Mouse (Mus musculus): ENCODE results near the gene Cpne2. TPM values are rescaled to one million over a fixed set of nuclear protein-coding genes. Genes with fewer than 3 reads are reported as not detected.

Cpne2 gene
- polyA plus RNA-seq, 1 experiment from 2014 or later, result 22.0 TPM

DNA sequence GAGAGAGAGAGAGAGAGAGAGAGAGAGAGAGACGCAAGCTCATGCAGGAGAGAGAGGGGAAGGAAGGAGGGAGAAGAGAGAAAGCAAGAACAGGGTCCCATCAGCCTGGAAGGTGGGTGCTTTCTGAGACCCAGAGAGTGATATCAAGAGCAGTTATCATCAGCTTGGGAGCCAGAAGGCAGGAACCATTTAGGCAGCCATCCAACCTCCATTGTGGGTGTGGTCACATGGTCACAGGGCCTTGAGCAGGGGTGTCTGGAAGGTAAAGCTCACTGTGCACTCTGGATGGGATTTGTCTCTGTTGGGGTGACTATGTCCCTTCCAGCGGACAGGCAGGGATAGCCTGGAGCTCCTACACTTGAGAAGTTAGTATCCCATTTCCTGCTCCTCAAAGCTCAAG, 7.2 kb downstream of the Cpne2 start:
- no peak overlapping the region for H3K4me3 ChIP-seq
- no peak for ATAC-seq (ENCODE audit: low read depth)
- H3K9me3 ChIP-seq, result no peaks in the 10 kb centered on the region
- H3K4me1 ChIP-seq (replicated peaks), result peaks cover 41% of the 10 kb centered on the region
- peaks cover 9% of the 10 kb centered on the region for H3K27me3 ChIP-seq
- no peak overlapping the region for H3K4me2 ChIP-seq
- no peaks in the 10 kb centered on the region for H3K36me3 ChIP-seq
- whole genome bisulfite sequencing, result 94% methylated on average over 2 of the region's 2 CpGs
- H3K27ac ChIP-seq (replicated peaks), result no peak overlapping the region
- no peak overlapping the region for H3K9ac ChIP-seq

DNA sequence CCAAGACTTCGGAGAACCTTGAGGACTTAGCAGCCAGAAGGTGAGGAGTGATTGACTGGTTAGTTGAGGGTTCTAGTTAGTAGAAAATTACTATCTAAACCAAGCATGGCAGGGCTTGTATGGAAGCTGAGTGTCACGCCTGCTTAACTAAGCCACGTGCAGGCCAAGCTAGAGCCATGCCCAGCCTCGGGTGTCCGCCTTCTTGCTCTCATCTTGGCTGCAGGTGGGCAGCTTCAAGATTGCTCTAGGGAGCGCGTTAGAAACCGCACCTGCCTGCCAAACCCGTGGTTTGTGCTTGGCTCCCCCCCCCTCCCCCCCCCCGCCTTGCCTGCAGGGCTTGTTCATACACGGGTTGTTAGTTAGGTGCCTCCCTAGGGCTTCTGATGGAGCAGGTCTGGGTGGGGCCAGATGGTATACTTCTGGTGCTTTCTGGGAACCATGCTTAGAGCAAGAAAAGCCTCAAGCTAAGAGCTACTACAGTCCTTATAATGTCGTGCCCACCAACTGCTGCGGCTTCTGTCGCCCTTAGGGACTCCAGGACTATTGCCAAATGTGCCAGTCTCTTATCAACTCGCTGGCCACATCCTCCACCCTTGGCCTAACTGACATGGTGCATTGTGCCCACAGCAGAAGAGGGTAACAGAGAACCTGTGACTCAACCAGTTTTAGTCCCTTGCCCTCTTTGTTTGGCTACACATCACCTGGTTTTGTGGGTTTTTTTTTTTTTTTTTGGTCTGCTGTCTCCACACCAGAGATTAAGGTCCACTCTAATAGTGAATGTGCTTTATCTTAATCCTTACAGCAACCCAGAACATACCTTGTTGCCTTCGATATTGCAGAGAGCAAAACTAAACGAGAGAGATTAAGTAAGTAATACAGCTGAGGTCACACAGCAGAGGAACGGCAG, 8.4 kb downstream of the Cpne2 start:
- no peaks in the 10 kb centered on the region; the same call in 1 of the 2 replicates for H3K27me3 ChIP-seq
- no peak overlapping the region for H3K9ac ChIP-seq
- no peaks in the 10 kb centered on the region for H3K9me3 ChIP-seq
- 73% methylated on average over 17 of the region's 18 CpGs for WGBS
- H3K4me1 ChIP-seq (replicated peaks), result peaks cover 33% of the 10 kb centered on the region; the same call in 1 of the 2 replicates
- H3K27ac ChIP-seq (replicated peaks), result no peak overlapping the region
- H3K4me2 ChIP-seq, result no peak overlapping the region
- H3K36me3 ChIP-seq, result no peaks in the 10 kb centered on the region
- ATAC-seq (ENCODE audit: low read depth), result no peak
- H3K4me3 ChIP-seq, result no peak overlapping the region

DNA sequence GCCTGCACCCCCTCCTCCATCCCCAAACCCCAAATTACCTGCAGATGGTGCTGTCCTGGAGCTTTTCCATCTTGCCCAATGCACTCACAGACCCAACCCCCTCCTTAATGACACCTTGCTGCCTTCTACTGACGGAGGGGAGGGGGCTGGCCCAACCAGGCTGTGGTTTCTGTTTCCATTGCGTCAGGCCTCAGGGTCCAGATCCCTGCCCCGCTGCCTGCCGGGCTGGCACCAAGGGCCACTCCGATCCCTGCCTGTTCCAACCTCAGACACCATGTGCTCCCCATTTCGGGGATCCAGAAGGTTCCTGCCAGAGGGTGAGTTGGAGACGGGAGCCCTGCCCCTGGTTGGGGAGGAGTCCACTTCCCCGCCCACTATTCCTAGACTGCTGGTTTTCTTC, 11.2 kb downstream of the Cpne2 start:
- Histone ChIP-seq H3K27me3 (no peaks in the 10 kb centered on the region), H3K9me3 (no peaks in the 10 kb centered on the region), H3K4me1 (replicated peaks) (peaks cover 25% of the 10 kb centered on the region; the same call in 1 of the 2 replicates), H3K4me2 (no peak overlapping the region), H3K4me3 (no peak overlapping the region), H3K27ac (replicated peaks) (no peak overlapping the region), H3K9ac (no peak overlapping the region), H3K36me3 (no peaks in the 10 kb centered on the region)
- ATAC-seq (ENCODE audit: low read depth), result no peak; the same call in 1 of the 2 replicates
- WGBS, result 62% methylated on average over 8 of the region's 8 CpGs

DNA sequence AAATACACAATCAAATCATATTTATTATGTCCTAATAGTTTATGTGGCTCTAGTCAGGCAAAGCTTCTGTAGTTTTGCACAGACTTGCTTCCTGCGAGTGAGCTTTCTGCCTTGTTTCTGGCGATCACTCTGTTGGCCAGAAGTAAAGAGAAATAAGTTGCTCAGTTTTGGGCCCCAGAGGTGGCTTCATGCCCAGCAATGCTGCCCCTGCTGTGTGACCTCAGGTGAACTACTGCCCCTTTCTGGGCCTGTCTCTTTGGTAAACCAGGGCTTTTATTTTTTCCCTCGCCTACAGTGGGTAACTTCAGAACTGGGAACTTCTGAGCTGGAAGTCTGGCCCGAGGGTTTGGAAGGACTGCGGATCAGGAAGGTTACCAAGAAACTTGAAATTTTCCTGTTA, 16.3 kb downstream of the Cpne2 start:
- Histone ChIP-seq H3K4me1 (replicated peaks) (peaks cover 44% of the 10 kb centered on the region), H3K27me3 (peaks cover 4% of the 10 kb centered on the region; the same call in 1 of the 2 replicates), H3K4me3 (no peak overlapping the region), H3K36me3 (no peaks in the 10 kb centered on the region), H3K27ac (replicated peaks) (0 out of 2 replicates have a peak overlapping the region, but pooled peaks have one; percentile 18), H3K9ac (no peak overlapping the region), H3K9me3 (no peaks in the 10 kb centered on the region), H3K4me2 (no peak overlapping the region)
- ATAC-seq (ENCODE audit: low read depth), result no peak
- 80% methylated on average over 5 of the region's 5 CpGs for WGBS

DNA sequence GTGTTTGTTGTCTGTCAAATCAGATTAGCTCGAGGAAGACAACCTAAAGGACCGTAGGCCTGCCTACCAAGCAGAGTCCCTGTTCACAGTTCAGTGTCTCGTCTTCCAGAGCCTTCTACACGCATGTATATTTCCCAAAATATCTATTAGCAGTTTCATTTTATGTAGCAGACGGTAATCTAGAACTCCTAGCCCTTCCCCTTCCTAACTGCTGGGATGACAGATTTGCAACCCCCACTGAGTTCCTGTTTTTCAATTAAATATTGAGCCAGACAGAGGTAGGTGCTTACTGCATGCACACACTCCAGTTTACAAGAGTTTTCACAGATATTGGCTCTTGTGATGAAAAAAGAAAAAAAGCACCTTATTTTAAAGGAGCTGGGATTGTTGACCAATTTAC, 16.7 kb downstream of the Cpne2 start:
- peak overlapping the region; percentile 18; the same call in 1 of the 2 replicates for H3K27ac ChIP-seq (replicated peaks)
- WGBS, result 66% methylated on average over 5 of the region's 5 CpGs
- H3K9ac ChIP-seq, result no peak overlapping the region
- no peak overlapping the region for H3K4me2 ChIP-seq
- no peaks in the 10 kb centered on the region for H3K36me3 ChIP-seq
- ATAC-seq (ENCODE audit: low read depth), result no peak
- H3K4me3 ChIP-seq, result no peak overlapping the region
- peaks cover 4% of the 10 kb centered on the region; the same call in 1 of the 2 replicates for H3K27me3 ChIP-seq
- peaks cover 44% of the 10 kb centered on the region for H3K4me1 ChIP-seq (replicated peaks)
- no peaks in the 10 kb centered on the region for H3K9me3 ChIP-seq

DNA sequence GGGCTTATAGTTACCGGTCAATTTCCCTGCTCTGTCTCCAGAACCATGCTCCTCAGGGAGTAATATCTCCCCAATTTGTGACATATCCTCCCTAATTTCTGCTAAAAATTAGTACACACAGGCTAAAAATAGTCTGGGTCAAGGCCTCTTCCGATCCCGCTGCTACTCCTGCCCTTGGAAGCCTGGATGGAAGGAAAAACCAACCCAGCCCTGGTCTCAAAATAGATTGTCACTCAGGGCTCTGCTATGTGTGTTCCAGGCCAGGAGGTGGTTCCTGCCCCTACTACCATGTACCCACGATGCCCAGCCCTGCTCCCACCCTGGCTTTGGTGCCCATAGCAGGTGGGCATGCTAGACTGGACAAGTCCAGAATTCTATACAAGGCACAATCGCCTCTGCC, 17.2 kb downstream of the Cpne2 start:
- Histone ChIP-seq H3K4me3 (no peak overlapping the region), H3K4me2 (no peak overlapping the region), H3K27ac (replicated peaks) (0 out of 2 replicates have a peak overlapping the region, but pooled peaks have one; percentile 18), H3K9me3 (no peaks in the 10 kb centered on the region), H3K27me3 (peaks cover 4% of the 10 kb centered on the region; the same call in 1 of the 2 replicates), H3K4me1 (replicated peaks) (peaks cover 44% of the 10 kb centered on the region), H3K9ac (no peak overlapping the region), H3K36me3 (no peaks in the 10 kb centered on the region)
- 84% methylated on average over 5 of the region's 5 CpGs for WGBS
- no peak for ATAC-seq (ENCODE audit: low read depth)

DNA sequence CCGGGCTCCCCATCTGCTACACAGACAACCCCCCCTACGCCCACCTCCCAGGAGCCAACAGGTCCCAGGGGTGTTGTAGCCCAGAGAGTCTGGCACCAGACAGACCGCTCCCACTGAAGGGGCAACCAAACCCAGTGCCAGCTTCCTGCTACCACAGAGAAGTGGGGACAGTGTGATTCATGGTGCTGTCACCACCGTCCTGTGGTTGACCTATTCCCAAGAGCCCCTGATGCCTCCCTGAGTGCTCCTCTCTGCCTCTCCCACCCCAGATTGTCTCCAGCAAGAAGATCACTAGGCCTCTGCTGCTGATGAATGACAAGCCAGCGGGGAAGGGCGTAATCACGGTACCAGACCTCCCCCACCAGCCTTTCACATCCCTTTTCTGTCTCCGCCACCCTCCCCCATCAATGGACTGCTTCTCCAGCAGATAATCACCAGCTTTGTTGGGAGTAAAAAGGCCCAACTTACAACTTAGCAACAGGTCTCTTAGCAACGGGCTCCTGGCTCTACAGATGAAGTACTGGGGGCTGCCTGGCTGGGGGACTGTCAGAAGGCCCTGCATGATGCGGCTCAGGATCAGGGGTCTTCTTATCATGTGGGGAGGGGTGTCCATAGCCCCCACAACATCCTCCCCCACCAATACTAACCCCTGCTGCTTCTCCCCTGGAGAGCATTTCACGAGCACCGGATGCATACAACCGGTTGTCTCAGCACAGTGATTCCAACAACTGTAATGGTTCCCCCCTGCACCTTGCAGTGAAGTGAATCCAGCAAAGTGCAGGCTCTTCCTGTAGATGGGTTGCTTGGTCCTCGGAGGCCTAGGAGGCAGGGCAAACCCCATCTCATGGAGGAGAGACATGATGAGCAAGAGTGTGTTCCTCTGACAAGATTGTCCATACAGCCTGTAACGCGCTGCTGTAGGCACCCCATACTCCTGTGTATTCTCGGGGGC, 19.0 kb downstream of the Cpne2 start:
- Histone ChIP-seq H3K9me3 (no peaks in the 10 kb centered on the region), H3K27ac (replicated peaks) (peak overlapping the region; percentile 79), H3K4me2 (no peak overlapping the region), H3K27me3 (peaks cover 4% of the 10 kb centered on the region; the same call in 1 of the 2 replicates), H3K9ac (no peak overlapping the region), H3K36me3 (no peaks in the 10 kb centered on the region), H3K4me3 (no peak overlapping the region), H3K4me1 (replicated peaks) (peaks cover 40% of the 10 kb centered on the region)
- ATAC-seq (ENCODE audit: low read depth), result peak; percentile 91
- 27% methylated on average over 17 of the region's 17 CpGs for WGBS

DNA sequence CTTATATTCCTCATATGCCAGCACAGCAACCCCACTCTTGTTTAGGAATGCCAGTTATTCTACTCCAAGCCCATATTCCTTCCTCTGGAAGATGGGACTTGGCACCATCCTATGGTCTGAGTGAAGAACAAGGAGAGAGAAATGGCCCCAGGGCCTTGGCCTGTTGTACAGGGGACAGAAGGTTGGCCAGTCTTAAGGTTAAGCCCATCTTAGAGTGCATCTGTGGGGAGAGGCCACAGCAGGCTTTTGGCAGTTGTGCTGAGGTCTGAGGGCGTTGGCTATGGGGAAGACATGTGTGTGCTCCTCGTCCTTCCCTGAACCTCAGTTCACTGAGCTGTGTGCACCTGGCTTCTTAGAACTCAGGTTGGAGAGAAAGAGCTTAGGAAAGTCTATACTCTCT, 19.9 kb downstream of the Cpne2 start:
- Histone ChIP-seq H3K4me1 (replicated peaks) (peaks cover 40% of the 10 kb centered on the region), H3K27ac (replicated peaks) (0 out of 2 replicates have a peak overlapping the region, but pooled peaks have one; percentile 76), H3K27me3 (peaks cover 4% of the 10 kb centered on the region; the same call in 1 of the 2 replicates), H3K4me3 (no peak overlapping the region), H3K4me2 (no peak overlapping the region), H3K9me3 (no peaks in the 10 kb centered on the region), H3K36me3 (no peaks in the 10 kb centered on the region), H3K9ac (no peak overlapping the region)
- ATAC-seq (ENCODE audit: low read depth), result no peak
- WGBS, result 80% methylated on average over 2 of the region's 2 CpGs

DNA sequence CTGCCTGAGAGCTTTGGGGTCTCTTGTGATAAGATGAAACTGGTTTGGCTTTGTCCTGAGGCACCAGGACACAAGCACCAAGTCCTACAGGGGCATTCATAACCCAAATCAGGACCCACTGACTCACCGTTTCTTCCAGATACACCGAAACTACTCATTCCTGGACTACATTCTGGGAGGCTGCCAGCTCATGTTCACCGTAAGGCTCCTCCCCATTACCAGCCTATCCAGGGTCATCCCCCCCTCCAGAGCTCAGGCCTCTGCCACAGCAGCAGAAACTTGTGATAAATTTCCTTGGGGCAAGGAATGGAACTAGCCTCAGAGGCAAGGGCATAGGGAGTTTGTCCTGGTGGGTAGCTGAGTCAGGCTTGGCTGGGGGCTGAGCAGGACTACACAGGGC, 24.5 kb downstream of the Cpne2 start:
- no peak overlapping the region for H3K27ac ChIP-seq (replicated peaks)
- H3K27me3 ChIP-seq, result peaks cover 4% of the 10 kb centered on the region; the same call in 1 of the 2 replicates
- no peak for ATAC-seq (ENCODE audit: low read depth)
- no peak overlapping the region for H3K4me2 ChIP-seq
- no peaks in the 10 kb centered on the region for H3K36me3 ChIP-seq
- H3K9me3 ChIP-seq, result no peaks in the 10 kb centered on the region
- peaks cover 27% of the 10 kb centered on the region for H3K4me1 ChIP-seq (replicated peaks)
- H3K9ac ChIP-seq, result no peak overlapping the region
- 82% methylated on average over 3 of the region's 3 CpGs for WGBS
- H3K4me3 ChIP-seq, result no peak overlapping the region

DNA sequence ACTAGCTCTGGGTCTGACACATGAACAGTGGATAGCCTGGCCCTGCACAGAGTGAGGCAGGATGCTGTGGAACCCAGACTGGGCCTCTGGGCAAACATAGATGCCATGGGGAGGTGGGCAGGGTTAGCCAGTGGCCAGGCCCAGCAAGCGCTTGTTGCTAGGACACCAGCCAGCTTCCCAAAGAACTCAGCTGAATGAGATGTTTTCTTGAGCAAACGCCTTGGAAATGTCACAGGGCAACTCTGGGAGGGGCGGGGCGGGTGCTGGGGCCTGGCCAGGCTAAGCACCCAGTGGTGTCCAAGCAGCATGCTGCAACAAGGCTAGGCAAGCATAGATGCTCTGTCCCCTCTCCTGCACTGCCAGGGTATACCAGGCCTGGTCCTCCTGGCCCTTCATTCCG, 28.5 kb downstream of the Cpne2 start:
- Histone ChIP-seq H3K9ac (no peak overlapping the region), H3K27me3 (peaks cover 3% of the 10 kb centered on the region; the same call in 1 of the 2 replicates), H3K4me2 (no peak overlapping the region), H3K36me3 (no peaks in the 10 kb centered on the region), H3K9me3 (no peaks in the 10 kb centered on the region), H3K4me1 (replicated peaks) (peaks cover 33% of the 10 kb centered on the region), H3K4me3 (no peak overlapping the region), H3K27ac (replicated peaks) (peak overlapping the region; percentile 38; the same call in 1 of the 2 replicates)
- peak; percentile 88 for ATAC-seq (ENCODE audit: low read depth)
- 15% methylated on average over 5 of the region's 5 CpGs for WGBS

DNA sequence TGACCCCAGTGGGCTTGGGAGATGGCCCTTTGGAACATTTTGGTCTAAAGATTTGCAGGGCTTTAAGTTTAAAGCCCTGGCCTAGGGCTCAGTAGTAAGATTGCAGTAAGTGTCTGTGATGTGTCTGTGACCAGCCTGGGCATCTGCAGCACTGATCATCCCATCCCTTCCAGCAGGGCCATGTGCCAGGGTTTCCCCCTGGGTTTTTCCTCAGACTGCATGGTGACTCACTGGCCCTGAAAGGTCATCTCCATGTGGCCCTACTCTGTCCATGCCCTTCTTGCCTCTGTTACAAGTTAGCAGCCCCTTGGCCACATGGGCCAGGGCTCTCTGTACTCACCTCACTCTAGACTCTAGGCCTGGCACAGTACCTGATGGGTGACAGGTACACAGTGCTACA, 31.6 kb downstream of the Cpne2 start:
- no peak overlapping the region for H3K27ac ChIP-seq (replicated peaks)
- no peak overlapping the region for H3K9ac ChIP-seq
- no peak for ATAC-seq (ENCODE audit: low read depth)
- no peak overlapping the region for H3K4me2 ChIP-seq
- H3K4me3 ChIP-seq, result no peak overlapping the region
- peaks cover 54% of the 10 kb centered on the region for H3K4me1 ChIP-seq (replicated peaks)
- no peaks in the 10 kb centered on the region for H3K9me3 ChIP-seq
- 0 out of 2 replicates have a peak, but pooled peaks cover 3% of the 10 kb centered on the region for H3K27me3 ChIP-seq
- no peaks in the 10 kb centered on the region for H3K36me3 ChIP-seq
